Mouse (Mus musculus): Measurements from ENCODE around the gene Lin52.

DNA sequence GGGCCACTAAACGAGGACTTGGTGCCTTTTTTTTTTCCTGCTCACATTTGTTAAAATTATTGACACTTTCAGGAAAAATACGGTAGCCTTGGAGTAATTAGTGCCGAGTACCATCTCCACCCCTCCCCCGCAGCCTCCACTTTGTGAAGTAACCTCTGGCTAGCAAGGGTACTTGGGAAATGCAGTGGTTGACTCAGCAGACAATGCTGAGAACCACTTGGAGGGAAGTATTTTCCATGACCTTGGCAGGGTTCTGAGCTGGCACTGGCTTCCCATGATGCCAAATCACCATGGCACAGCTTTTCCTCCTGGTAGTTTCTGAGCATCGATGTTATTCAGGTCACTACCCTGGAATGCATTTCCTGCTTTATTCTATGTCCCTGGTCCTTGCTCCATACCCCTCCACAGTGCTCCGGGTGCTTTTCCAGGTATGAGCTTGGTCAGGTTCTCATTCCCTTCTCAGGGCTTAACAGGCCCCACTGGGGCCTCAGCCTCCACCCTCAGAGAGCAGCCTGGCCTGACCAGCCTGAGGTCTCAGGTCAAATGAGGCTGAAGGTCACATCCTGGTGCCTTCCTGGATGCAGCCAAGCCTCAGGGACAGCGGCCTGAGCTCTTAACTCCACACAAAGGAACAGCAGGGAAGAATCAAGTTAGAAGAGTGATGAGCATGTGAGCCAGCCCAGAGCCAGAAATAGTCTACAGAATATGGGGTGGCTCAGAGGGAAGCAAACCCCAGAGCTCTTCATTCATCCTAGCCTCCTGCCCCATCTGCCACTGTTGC is 82.7 kb downstream of the Lin52 start:
- TF ChIP-seq GATA1 (IDR thresholded peaks at IDR 0.05; ENCODE audit: borderline replicate concordance, low read length): no peak
- no peak for TF ChIP-seq FLI1 (IDR thresholded peaks at IDR 0.05; ENCODE audit: low read length)
